Mouse (Mus musculus): ENCODE results near the gene Cxcl12. TPM values are rescaled to one million over a fixed set of nuclear protein-coding genes. Genes with fewer than 3 reads are reported as not detected.

Gene Cxcl12
- total RNA-seq, 2 experiments from 2014 or later, result 38.0 to 52.1 TPM

- intact Hi-C loops (cut with DNase I), result no loop called here
- DNase-seq, result no peak
Observed at GRCm38 (mm10) chr6:117210536-117210935, 42.2 kb downstream of the Cxcl12 start.

- intact Hi-C loops (cut with DNase I), result no loop called here
- no peak for DNase-seq
Observed at GRCm38 (mm10) chr6:117214506-117214905, 46.2 kb downstream of the Cxcl12 start.

- intact Hi-C loops (cut with DNase I), result no loop called here
- DNase-seq, result no peak
Observed at GRCm38 (mm10) chr6:117218442-117219299, 50.3 kb downstream of the Cxcl12 start.

- DNase-seq, result no peak
- intact Hi-C loops (cut with DNase I), result no loop called here
Observed at GRCm38 (mm10) chr6:117219300-117219680, 51.0 kb downstream of the Cxcl12 start.

- DNase-seq, result no peak
- intact Hi-C loops (cut with DNase I), result no loop called here
Observed at GRCm38 (mm10) chr6:117219911-117220481, 51.7 kb downstream of the Cxcl12 start.

- no peak for DNase-seq
- intact Hi-C loops (cut with DNase I), result no loop called here
Observed at GRCm38 (mm10) chr6:117220831-117221345, 52.6 kb downstream of the Cxcl12 start.
